ENCODE assay signal across 23 mouse cellular contexts in the genomic region with DNA sequence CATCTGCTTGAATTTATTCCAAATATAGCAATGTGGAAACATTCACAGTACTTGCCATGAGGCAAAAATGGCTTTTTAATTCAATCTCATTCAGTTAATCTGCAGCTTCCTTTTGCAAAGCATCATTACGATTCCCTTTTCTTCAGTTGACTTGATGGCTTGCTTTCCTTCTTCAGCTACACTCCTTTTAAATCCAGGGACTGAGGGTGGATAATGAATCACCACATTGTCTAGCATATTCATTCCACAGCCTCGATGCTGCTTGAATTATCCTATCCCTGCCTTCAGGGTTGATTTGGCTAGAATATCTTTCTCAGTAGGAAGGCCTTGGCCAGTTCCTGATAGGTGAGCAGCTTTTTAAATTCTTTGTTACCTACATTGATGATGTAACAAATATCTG.
DNase-seq lines count a peak whose midpoint lies in the region; ATAC-seq and TF ChIP-seq lines count a peak whose summit lies in the region.
"Had no signal": no experiment of that assay in that cellular context is flagged by ENCODE, and none has a peak within 500 bp of the region (broad histone marks: within the 10 kb centered on the region; RNA-seq: fewer than 3 reads in every experiment).

No protein-coding gene starts in this region.

- H3K4me2 ChIP-seq in forebrain, postnatal 0 days (ENCODE audit: low read depth): no peak overlapping the region

- H3K27ac ChIP-seq in cortical plate, adult 2 months (ENCODE audit: insufficient read depth, low read length): peak overlapping the region; percentile 50; the same call in 1 of the 2 replicates
- H3K27ac ChIP-seq in forebrain, postnatal 0 days (ENCODE audit: low read depth, low read length): no peak overlapping the region

- no peaks in the 10 kb centered on the region; the same call in 1 of the 2 replicates for H3K4me1 ChIP-seq in cortical plate, adult 2 months (ENCODE audit: control insufficient read depth, insufficient read depth, low read length)
- 0 out of 2 replicates have a peak, but pooled peaks cover 2% of the 10 kb centered on the region for H3K4me1 ChIP-seq in lung, adult 2 months (ENCODE audit: control insufficient read depth, insufficient read depth, low read length)
- no peaks in the 10 kb centered on the region for H3K4me1 ChIP-seq in forebrain, postnatal 0 days (ENCODE audit: insufficient read depth)

- H3K27me3 ChIP-seq in forebrain, postnatal 0 days (ENCODE audit: insufficient read depth, low read length): no peaks in the 10 kb centered on the region
- H3K27me3 ChIP-seq: CH12.LX, Patski had no signal

- H3K9ac ChIP-seq in forebrain, postnatal 0 days: no peak overlapping the region

- no peak for TF ChIP-seq POLR2A in cortical plate, adult 2 months (IDR thresholded peaks at IDR 0.05; ENCODE audit: extremely low read depth, insufficient read depth, low read length)
- TF ChIP-seq POLR2A in lung, adult 2 months (IDR thresholded peaks at IDR 0.05; ENCODE audit: borderline replicate concordance, extremely low read depth, low read depth, low read length): no peak

- H3K36me3 ChIP-seq in forebrain, postnatal 0 days (ENCODE audit: insufficient read depth): no peaks in the 10 kb centered on the region
- H3K36me3 ChIP-seq: G1E had no signal

- 78% methylated on average over 2 of the region's 2 CpGs for WGBS in lung, adult 2 months
- WGBS in forebrain, postnatal 0 days: 76% methylated on average over 2 of the region's 2 CpGs

- no peak for DNase-seq in frontal cortex, postnatal 10 days (ENCODE audit: low spot score in 2 of 2)
- peak; percentile 5 for DNase-seq in right cerebral cortex, adult 18-20 months
- no peak for DNase-seq in right cerebral cortex, adult 2 months (ENCODE audit: low spot score in 2 of 2)
- peak; percentile 55 for DNase-seq in brain, adult 2 months (ENCODE audit: low read depth, low spot score)
- no peak for DNase-seq in lung, adult 2 months
- no peak for DNase-seq in forebrain, postnatal 0 days
- DNase-seq: adrenal gland, adult 2 months; adrenal gland, adult 8-10 months; adrenal gland, postnatal 10 days; adrenal gland, postnatal 14 days; adrenal gland, postnatal 25 days; adrenal gland, postnatal 36 days; B cell, adult 2 months; cerebellum, adult 11 months; cerebellum, adult 11-12 months; cerebellum, adult 18-20 months had no signal

- H3K9me3 ChIP-seq in forebrain, postnatal 0 days (ENCODE audit: low read length): no peaks in the 10 kb centered on the region
- H3K9me3 ChIP-seq: G1E had no signal

- peak; percentile 95 for ATAC-seq in frontal cortex, adult (ENCODE audit: low TSS enrichment)
- no peak for ATAC-seq in forebrain, postnatal 0 days
- ATAC-seq: activated CD4-positive, CD25-positive, alpha-beta regulatory T cell, adult 4 months; CD4-positive, CD25-positive, alpha-beta regulatory T cell, adult 4 months; Patski had no signal

- no peak for TF ChIP-seq CTCF in cortical plate, adult 2 months (IDR thresholded peaks at IDR 0.05; ENCODE audit: extremely low read depth, insufficient read depth, low read length)
- no peak for TF ChIP-seq CTCF in lung, adult 2 months (IDR thresholded peaks at IDR 0.05; ENCODE audit: insufficient read depth, low read length)
- TF ChIP-seq CTCF in forebrain, postnatal 0 days (IDR thresholded peaks at IDR 0.05; ENCODE audit: low read depth): no peak

- H3K4me3 ChIP-seq in cortical plate, adult 2 months (ENCODE audit: insufficient read depth, low read length): no peak overlapping the region
- H3K4me3 ChIP-seq in lung, adult 2 months (replicated peaks; ENCODE audit: extremely low read depth, low read depth, low read length): no peak overlapping the region
- no peak overlapping the region for H3K4me3 ChIP-seq in forebrain, postnatal 0 days (ENCODE audit: low read depth, low read length)

Comparison
In these comparisons a context has a peak if more than half of its experiments do, and no peak if none do; other contexts are left out.
1. DNase-seq: peak in right cerebral cortex, adult 18-20 months (single experiment) and brain, adult 2 months (single experiment); none in frontal cortex, postnatal 10 days (0 of 2), right cerebral cortex, adult 2 months (0 of 2), lung, adult 2 months (single experiment) and forebrain, postnatal 0 days (single experiment).